Mouse (Mus musculus): ENCODE data around the gene Vmn1r163.
"Not testable (repeated sequence)": the region's sequence is repeated elsewhere in the genome, so short reads cannot be mapped to it uniquely, and the experiment has no call there.

Gene Vmn1r163

DNA sequence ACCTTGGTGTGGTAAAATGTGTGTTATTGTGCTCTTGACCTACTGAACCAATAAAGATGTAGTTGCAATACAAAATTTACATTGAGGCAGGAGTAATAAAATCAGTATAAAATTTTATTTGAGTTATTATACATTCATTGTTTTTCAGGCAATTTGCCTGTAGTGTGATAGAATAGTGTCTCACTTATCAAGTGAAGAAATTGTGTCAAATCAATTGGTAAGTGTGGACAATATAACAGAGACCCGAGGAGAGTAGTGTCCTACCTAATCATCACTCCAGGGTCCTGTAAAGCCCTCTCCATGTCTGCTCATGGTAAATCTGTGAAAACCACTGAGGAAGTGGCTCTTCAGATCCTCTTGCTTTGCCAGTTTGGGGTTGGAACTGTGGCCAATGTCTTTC, at the start of gene Vmn1r163:
Gene Vmn1r163 (plus strand): TSS at position 301 of the 400 bp plus-strand sequence.
- H3K4me3 ChIP-seq (replicated peaks; ENCODE audit: low read length); H3K9me3 ChIP-seq (ENCODE audit: low read length); H3K27me3 ChIP-seq (ENCODE audit: insufficient read depth, low read length); H3K4me1 ChIP-seq (replicated peaks; ENCODE audit: low read depth, low read length); H3K36me3 ChIP-seq (ENCODE audit: insufficient read depth, low read length): not testable (repeated sequence)

DNA sequence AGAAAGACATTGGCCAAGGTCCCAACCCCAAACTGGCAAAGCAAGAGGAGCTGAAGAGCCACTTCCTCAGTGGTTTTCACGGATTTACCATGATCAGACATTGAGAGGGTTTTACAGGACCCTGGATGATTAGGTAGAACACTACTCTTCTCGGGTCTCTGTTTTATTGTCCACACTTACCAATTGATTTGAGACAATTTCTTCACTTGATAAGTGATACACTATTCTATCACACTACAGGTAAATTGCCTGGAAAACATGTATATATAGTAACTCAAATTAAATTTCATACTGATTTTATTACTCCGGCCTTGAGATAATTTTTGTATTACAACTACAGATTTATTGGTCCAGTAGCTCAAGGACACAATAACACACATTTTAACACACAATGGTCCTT, 35.5 kb upstream of the Vmn1r163 start, which contains the start of gene Gm4216:
Gene Gm4216 (minus strand): TSS at position 101 of the 400 bp plus-strand sequence.
- H3K36me3 ChIP-seq (ENCODE audit: insufficient read depth, low read length); H3K4me3 ChIP-seq (replicated peaks; ENCODE audit: low read length); H3K27me3 ChIP-seq (ENCODE audit: insufficient read depth, low read length); H3K4me1 ChIP-seq (replicated peaks; ENCODE audit: low read depth, low read length); H3K9me3 ChIP-seq (ENCODE audit: low read length): not testable (repeated sequence)

DNA sequence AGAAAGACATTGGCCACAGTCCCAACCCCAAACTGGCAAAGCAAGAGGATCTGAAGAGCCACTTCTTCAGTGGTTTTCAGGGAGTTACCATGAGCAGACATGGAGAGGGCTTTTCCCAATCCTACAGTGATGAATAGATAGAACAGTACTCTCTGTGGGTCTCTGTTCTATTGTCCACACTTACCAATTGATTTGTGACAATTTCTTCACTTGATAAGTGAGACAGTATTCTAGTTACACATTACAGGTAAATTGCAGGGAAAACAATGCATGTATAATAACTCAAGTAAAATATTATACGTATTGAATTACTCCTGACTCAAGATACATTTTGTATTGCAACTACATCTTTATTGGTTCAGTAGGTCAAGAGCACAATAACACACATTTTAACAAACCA, 12.0 kb downstream of the Vmn1r163 start, which contains the start of gene Gm8720:
Gene Gm8720 (minus strand): TSS at position 101 of the 400 bp plus-strand sequence.
- not testable (repeated sequence) for H3K36me3 ChIP-seq (ENCODE audit: insufficient read depth, low read length); H3K4me1 ChIP-seq (replicated peaks; ENCODE audit: low read depth, low read length); H3K9me3 ChIP-seq (ENCODE audit: low read length); H3K4me3 ChIP-seq (replicated peaks; ENCODE audit: low read length); H3K27me3 ChIP-seq (ENCODE audit: insufficient read depth, low read length)

Data from E14TG2a.4 (cell line).